Mouse (Mus musculus): ENCODE data around the gene Atf2.

Atf2 gene

DNA sequence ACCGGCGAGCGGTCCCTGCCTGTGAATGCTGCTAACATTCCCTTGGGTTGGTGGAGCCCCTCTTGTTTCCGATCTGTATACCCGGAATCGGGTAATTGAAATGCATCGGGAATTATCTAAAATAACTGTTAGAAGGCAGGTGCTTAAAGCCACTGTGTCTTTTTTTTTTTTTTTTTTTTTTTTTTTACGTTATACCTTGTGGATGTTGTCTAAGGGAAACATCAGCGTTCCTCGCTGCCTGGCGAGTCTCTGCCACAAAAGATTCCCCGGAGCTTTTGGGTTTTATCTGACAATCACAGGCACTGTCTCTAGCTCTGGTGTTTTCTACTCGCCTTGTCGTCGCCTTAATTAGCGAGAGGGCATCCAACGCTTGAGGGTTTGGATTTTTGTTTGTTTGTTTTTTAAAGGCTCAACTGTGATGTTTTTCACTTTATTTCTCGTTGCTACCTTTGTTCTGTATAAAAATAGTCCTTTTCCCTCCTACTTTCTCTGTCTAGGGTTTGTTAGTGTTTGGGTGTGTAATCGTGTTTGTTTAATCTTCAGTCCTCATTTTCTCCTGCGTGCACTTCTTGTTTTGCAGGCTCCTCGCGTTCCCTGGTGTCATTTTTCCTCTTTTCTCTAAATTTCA is 116.6 kb downstream of the Atf2 start:
- no peak for DNase-seq (ENCODE audit: low read depth, low spot score)

DNA sequence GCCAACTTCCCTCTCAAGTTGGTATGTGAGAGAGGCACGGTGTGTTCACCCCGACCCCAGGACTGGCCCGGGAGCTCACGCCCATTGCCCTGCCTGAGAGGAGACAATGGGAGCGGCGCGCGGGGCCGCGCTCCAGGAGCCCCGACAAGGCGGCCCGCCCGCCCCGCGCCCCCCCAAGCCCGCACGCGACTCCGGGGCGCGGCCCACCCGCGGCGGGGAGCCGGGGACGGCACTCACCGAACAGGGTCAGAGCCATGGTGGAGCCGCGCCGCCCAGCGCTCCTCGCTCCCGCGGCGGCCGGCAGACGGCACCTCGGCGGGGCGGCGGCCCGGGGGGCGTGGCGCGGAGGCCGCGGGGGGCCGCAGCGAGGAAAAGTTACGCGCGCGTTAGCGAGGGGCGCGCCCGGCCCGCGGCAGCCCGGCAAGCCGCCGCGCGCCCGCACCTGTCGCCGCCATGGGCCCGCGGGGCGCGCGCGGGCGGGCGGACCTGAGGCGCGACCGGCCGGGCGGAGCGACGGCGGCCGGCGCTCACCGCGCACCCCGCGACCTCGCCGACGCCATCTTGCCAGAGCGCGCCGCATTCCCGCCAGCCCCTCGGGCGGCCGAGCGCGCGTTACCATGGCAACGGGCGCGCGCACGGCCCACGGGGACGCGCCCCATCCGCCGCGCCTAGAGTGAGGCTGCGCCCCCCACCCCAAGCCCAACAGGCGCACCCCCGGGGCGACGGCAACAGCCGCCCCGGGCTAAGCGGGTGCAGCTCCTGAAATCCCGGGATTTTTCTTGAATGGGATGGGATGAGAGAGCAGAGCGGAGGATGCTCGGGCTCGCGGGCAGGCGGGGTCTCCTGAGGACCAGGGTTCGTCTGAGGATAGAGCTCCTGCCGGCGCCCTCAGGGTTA is 117.4 kb downstream of the Atf2 start, which contains the start of gene Chn1:
TSS of gene Chn1 (minus strand) at position 561 of the 897 bp plus-strand sequence.
- DNase-seq (ENCODE audit: low read depth, low spot score): peak; percentile 84

DNA sequence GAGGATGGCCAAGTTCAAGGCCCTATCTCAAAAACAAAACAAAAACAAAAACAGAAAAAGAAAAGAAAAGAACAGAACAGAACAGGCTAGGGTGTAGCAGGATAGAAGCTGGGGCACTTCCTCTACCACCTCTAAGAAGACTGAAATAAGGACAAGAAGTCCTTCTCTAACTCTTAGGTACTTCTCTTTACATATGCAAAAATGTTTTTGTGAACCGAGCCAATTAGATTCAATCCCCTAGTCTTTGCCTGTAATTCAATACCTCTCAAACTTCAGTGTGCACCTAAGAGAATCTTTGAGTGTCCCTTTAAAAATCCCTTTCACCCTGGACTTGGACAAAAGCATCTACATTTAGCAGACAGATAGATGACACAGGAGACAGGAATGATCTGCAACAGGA is 119.5 kb downstream of the Atf2 start:
- DNase-seq (ENCODE audit: low read depth, low spot score): peak; percentile 31

DNA sequence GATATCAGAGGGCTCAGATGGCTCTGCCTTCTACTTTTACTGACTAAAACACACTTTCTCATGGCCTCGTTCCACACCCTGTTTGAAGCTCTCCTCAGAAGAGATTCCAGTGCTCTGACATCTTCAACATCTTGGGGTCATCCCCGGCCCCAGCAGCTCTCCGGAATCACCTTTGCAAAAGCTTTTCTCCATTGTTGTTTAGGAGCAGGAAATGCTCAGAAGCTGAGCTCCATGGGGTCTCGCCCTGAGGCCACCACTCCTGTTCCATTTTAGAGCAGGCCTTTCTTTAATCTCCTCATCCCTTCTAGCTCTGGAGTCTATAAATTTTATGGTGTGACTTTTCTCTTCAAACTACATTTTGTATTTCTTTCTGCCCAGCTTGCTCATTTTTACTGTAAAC is 123.8 kb downstream of the Atf2 start:
- peak; percentile 46 for DNase-seq (ENCODE audit: low read depth, low spot score)
